Mouse (Mus musculus): ENCODE measurements around the gene Cep68.

Cep68 gene

GRCm38 (mm10) chr11:20202299-20203011 lies 46.8 kb downstream of the Cep68 start:
- DNase-seq: peak; percentile 50

DNA sequence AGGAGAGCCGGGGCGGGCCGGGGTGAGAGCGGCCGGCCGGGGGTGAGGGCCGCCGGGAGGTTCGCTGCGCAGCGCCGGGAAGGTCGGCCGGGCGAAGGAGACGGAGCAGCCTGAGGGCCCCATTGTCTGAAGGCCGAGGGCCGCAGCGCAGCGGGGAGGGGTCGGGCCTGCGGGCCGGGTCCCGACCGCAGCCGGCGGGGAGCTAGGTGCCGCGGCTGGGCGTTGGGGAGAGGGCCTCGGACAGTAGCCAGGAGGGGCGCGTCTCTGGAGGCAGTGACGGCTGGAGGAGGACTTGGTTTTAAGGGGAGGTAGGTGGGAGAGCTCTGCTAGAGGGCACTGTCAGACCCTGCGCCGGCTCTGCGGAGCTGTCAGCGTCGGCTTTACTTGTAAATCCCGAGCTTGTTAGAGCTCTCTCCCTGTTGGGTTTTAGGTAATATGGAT lies 47.5 kb downstream of the Cep68 start:
- peak; percentile 62 for DNase-seq

DNA sequence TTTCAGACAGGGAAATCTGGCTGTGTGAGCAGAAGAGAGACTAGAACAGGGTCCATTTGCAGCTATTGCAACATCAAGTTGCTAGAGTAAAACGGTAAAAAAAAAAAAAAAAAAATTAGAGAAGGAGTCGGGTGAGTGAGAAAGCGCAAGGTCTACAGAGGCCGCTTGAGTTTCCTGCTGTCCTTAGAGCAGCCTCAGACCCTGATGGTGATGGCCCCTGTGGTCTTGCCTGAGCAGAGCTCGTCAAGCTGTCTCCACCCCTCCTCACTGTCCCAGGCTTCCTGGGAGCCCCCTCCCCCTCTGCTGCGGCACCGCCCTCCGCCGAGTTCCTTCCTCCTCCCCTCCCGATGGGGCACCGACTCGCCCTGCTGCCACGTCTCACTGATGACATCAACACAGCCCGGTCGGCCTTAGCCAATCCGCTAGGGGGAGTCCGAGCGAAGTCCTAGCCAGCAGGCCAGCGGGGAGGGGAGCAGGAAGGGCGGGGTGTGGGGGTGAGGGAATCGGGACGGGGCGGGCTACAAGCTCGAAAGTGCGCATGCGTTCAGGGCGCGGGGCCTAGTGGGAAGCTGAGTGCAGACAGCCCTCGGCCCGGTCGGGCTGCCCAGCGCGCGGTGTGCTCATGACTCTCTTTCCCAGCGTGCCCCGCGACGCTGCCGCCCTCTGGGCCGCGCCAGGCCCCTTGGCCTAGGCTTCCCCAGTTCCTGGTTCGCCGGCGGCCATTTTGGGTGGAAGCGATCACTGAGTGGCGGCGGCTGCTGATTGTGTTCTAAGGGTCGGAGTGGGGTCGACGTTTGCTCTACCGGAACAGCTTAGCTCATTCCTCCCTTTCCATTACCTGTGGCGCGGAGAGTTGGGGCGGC lies 48.3 kb downstream of the Cep68 start, which contains the start of gene Rab1a:
Gene Rab1a, plus strand, starts transcription at position 720 of the 863 bp plus-strand sequence.
- peak; percentile 100 for DNase-seq

DNA sequence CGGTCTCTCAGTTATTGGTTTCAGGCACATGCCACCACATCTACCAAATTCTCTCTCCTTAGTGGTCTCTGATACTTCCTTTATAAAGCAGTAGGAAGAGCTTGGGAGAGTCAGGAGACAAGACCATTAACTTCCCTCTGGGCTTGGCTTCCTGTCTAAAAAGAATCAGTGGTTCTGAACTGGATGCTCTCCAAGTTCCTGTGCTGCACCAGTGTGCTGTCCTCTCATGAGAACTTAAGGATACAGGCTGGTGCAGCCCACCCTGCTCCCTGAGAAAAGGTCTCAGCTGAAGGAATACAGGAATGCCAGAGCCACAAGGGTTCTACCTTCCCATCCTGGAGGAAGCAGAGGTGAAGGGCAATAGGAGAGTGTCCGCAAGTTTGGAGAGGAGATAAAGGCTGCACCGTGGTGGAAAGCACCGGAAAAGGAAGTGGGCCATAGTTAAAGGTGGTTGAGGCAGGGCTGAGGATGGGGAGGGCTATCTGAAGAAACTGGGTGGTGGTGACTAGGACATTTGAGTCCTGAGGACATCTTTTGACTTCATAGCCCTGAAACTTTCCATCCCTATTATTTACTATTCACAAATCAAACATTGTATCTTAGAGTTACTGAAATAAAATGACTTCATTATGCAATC lies 56.0 kb downstream of the Cep68 start:
- DNase-seq: peak; percentile 28

DNA sequence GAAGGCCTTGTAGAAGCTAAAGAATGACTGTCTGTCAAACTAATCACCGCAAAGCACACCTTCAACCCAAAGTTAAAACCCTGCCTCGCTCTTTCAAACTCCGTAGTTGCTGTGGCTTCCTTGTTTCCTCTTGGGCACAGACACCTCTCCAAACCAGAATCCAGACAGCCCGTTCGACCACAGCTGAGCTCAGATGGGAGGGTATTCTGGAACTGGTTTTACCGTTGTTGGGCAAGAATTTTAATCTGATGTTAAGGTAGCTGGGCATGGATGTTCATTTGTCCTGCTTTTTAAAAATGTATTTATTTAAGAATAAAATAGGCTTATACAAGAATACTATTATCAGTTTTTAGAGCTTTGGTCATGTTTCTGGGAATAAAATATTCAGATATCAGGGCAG lies 62.0 kb downstream of the Cep68 start:
- DNase-seq: no peak

All from kidney, postnatal 14 days (tissue).